Mouse (Mus musculus) liver, embryonic 16.5 days (tissue): ENCODE measurements around the gene Dao. TPM values are rescaled to one million over a fixed set of nuclear protein-coding genes. Genes with fewer than 3 reads are reported as not detected.

Experiments
- ATAC-seq: fragments of 200-750 bp; cut with Nextera tagmentation; 2 replicates; pipeline ENCODE4 v1.8.0; 2017; ENCODE audit warnings: low read depth, mild to moderate bottlenecking, moderate number of reproducible peaks, moderate library complexity
- H3K27ac ChIP-seq: fragments of 300-500 bp; sonication (generic); 2 replicates; pipeline ENCODE4 v1.5.1; 2014; ENCODE audit warnings: mild to moderate bottlenecking, low read length
- H3K27me3 ChIP-seq: fragments of 300-500 bp; sonication (generic); 2 replicates; pipeline ENCODE4 v1.6.1; 2014; ENCODE audit warnings: low read depth, low read length, mixed read lengths; ENCODE audit not compliant: control insufficient read depth, insufficient read depth
- H3K36me3 ChIP-seq: fragments of 300-500 bp; sonication (generic); 2 replicates; pipeline ENCODE4 v1.6.1; 2014; ENCODE audit warnings: mild to moderate bottlenecking; ENCODE audit not compliant: control insufficient read depth, insufficient read depth
- H3K4me1 ChIP-seq: fragments of 300-500 bp; sonication (generic); 2 replicates; pipeline ENCODE4 v1.6.1; 2014; ENCODE audit warnings: low read depth, low read length, mixed read lengths; ENCODE audit not compliant: control insufficient read depth
- H3K4me2 ChIP-seq: fragments of 300-500 bp; sonication (generic); 2 replicates; pipeline ENCODE4 v1.6.1; 2014; ENCODE audit warnings: low read depth, low read length, mixed read lengths
- H3K4me3 ChIP-seq: fragments of 300-500 bp; sonication (generic); 2 replicates; pipeline ENCODE4 v1.5.1; 2014; ENCODE audit warnings: low read depth, mild to moderate bottlenecking, low read length
- H3K9ac ChIP-seq: fragments of 300-500 bp; sonication (generic); 2 replicates; pipeline ENCODE4 v1.6.1; 2014; ENCODE audit warnings: low read depth, low read length
- H3K9me3 ChIP-seq: fragments of 300-500 bp; sonication (generic); replicated peaks from 2 replicates; pipeline ENCODE4 v1.6.1; 2016; ENCODE audit warnings: low read length; ENCODE audit not compliant: control insufficient read depth
- WGBS: fragments of 180-500 bp; shearing (Covaris S2); extraction: QIAGEN DNeasy Blood & Tissue Kit; methylation state at CpG from one replicate; pipeline ENCODE4 v1.1.7; 2014; ENCODE audit not compliant: insufficient replicate concordance; 5-methylcytosine and 5-hydroxymethylcytosine counted together
- polyA plus RNA-seq: library from polyadenylated mRNA; unstranded; fragments of >200 nt; fragmentation: Nextera tagmentation; extraction: Ambion mirVana; gene quantifications from 2 replicates; pipeline ENCODE4 v1.2.1, GENCODE M21; 2015

Gene Dao
- polyA plus RNA-seq, 1 experiment from 2014 or later: 0.21 TPM

GRCm38 (mm10) chr5:113999382-113999781 is 4.1 kb upstream of the Dao start:
- H3K4me1 ChIP-seq: peaks cover 6% of the 10 kb centered on the region
- no peaks in the 10 kb centered on the region for H3K36me3 ChIP-seq
- no peak for ATAC-seq
- H3K4me2 ChIP-seq: no peak overlapping the region
- WGBS: 12% methylated on average over 5 of the region's 5 CpGs
- H3K9me3 ChIP-seq: no peaks in the 10 kb centered on the region
- H3K4me3 ChIP-seq: no peak overlapping the region
- no peak overlapping the region for H3K9ac ChIP-seq
- no peaks in the 10 kb centered on the region for H3K27me3 ChIP-seq
- H3K27ac ChIP-seq: no peak overlapping the region

GRCm38 (mm10) chr5:114004573-114004972 is 1.1 kb downstream of the Dao start:
- no peaks in the 10 kb centered on the region for H3K27me3 ChIP-seq
- H3K9ac ChIP-seq: no peak overlapping the region
- ATAC-seq: no peak
- no peak overlapping the region for H3K4me2 ChIP-seq
- no peaks in the 10 kb centered on the region for H3K9me3 ChIP-seq
- H3K4me1 ChIP-seq: peaks cover 5% of the 10 kb centered on the region; the same call in 1 of the 2 replicates
- no peak overlapping the region for H3K27ac ChIP-seq
- no peak overlapping the region for H3K4me3 ChIP-seq
- no peaks in the 10 kb centered on the region for H3K36me3 ChIP-seq
- 72% methylated on average over 11 of the region's 11 CpGs for WGBS

- Histone ChIP-seq H3K36me3 (no peaks in the 10 kb centered on the region), H3K9me3 (no peaks in the 10 kb centered on the region), H3K27me3 (no peaks in the 10 kb centered on the region), H3K4me3 (no peak overlapping the region), H3K27ac (no peak overlapping the region), H3K9ac (no peak overlapping the region), H3K4me1 (peaks cover 5% of the 10 kb centered on the region; the same call in 1 of the 2 replicates), H3K4me2 (no peak overlapping the region)
- ATAC-seq: no peak
- 57% methylated on average over 5 of the region's 5 CpGs for WGBS
Observed at GRCm38 (mm10) chr5:114005100-114005499, 1.6 kb downstream of the Dao start.

GRCm38 (mm10) chr5:114006974-114007373 is 3.5 kb downstream of the Dao start:
- H3K27ac ChIP-seq: no peak overlapping the region
- no peaks in the 10 kb centered on the region for H3K36me3 ChIP-seq
- H3K9me3 ChIP-seq: no peaks in the 10 kb centered on the region
- peaks cover 5% of the 10 kb centered on the region; the same call in 1 of the 2 replicates for H3K4me1 ChIP-seq
- no peak overlapping the region for H3K4me2 ChIP-seq
- ATAC-seq: no peak
- H3K27me3 ChIP-seq: no peaks in the 10 kb centered on the region
- no peak overlapping the region for H3K9ac ChIP-seq
- no peak overlapping the region for H3K4me3 ChIP-seq
- WGBS: 66% methylated on average over 4 of the region's 4 CpGs

DNA sequence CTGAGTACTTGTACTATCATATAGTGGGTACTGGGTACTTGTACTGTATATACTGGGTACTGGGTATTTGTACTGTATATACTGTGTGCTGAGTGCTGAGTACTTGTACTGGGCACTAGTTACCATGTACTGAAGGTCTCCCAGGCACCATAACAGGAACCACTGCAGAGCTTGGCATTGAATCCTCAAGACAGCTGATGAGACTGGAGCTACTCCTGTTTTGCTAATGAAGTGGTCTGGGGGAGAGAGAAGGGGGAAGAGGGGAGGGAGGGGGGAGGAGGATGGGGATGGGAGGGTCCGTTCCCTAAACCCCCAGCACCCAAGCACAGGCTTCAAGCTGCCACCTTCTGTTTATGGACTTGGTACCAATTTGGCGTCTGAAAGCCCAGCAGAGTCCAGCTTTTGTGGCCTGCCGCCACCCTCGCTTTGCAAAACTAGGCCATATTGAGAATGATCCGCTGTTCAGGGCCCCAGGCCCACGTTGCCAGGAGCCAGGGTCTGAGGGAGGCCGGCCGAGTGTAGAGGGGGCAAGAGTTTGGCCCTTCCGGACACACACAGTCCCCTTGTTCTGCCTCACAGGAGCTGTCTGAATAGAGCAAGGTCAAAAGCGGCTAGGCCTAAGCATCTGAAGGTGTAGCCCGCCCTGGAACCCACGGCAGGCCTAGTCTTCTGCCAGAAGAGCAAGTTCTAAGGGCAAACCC is 4.4 kb downstream of the Dao start:
- Histone ChIP-seq H3K9ac (no peak overlapping the region), H3K4me3 (no peak overlapping the region), H3K27me3 (no peaks in the 10 kb centered on the region), H3K36me3 (no peaks in the 10 kb centered on the region), H3K4me2 (no peak overlapping the region), H3K4me1 (peaks cover 5% of the 10 kb centered on the region; the same call in 1 of the 2 replicates), H3K27ac (no peak overlapping the region), H3K9me3 (no peaks in the 10 kb centered on the region)
- no peak for ATAC-seq
- 70% methylated on average over 12 of the region's 12 CpGs for WGBS

DNA sequence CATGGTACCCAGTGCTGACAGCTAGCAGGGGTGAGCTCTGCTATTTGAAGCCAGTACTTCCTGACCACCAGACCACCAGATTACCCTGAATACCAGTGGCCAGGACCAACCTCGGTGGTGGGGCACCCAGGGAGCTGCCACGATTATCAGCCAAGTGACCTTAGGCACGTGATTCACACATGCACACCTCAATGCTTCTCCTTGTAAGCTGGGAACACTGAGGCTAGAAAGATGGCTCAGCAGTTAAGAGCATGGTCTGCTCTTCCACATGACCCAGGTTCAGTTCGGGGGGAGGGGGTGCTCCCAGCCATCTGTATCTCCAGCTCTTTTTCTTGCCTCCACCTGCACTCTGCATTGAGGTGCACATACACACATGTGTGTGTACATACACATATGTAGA is 5.5 kb downstream of the Dao start:
- H3K9ac ChIP-seq: no peak overlapping the region
- no peak overlapping the region for H3K4me2 ChIP-seq
- no peaks in the 10 kb centered on the region for H3K36me3 ChIP-seq
- H3K9me3 ChIP-seq: no peaks in the 10 kb centered on the region
- no peaks in the 10 kb centered on the region for H3K27me3 ChIP-seq
- H3K27ac ChIP-seq: no peak overlapping the region
- H3K4me1 ChIP-seq: no peaks in the 10 kb centered on the region
- ATAC-seq: no peak
- 50% methylated on average over 4 of the region's 4 CpGs for WGBS
- H3K4me3 ChIP-seq: no peak overlapping the region

DNA sequence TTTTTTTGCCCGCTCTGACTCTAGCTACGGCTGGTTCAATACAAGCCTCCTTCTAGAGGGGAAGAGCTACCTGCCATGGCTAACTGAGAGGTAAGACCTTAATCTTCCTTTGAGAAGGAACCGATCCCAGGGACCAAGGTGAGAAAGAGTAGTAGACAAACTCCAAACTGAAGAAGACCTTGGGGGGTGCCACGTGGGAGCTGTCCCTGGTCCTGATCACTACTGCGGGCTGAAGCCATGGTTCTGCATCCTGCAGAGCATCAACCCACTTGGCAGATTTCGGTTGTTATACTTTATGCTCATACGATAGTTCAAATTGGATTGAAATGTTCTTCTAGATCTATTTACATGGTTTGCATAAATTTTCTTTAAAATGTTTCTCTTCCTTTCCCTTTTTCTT is 11.6 kb downstream of the Dao start:
- no peaks in the 10 kb centered on the region for H3K4me1 ChIP-seq
- WGBS: 61% methylated on average over 7 of the region's 7 CpGs

DNA sequence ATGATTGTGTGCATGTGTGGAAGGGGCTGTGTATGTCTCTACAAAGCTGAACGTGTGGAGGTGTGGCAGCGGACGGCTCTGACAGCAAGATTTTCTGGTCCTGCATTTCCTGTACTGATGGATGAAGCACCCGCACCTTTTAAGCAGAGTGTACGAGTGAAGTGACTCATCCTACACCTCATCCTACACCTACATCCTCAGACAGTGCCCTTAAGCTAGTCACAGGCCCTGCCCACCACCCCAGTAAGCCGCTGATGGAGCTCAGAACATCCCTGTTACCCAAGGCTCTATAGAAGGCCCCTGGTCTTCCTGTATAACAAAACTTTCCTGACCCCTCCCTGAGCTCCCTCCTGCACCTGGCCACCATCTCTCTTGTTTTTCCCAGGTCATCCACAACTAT is 20.9 kb downstream of the Dao start:
- Histone ChIP-seq H3K27ac (no peak overlapping the region), H3K9me3 (no peaks in the 10 kb centered on the region), H3K4me2 (no peak overlapping the region), H3K36me3 (no peaks in the 10 kb centered on the region), H3K9ac (no peak overlapping the region), H3K27me3 (peaks cover 6% of the 10 kb centered on the region; the same call in 1 of the 2 replicates), H3K4me1 (peaks cover 2% of the 10 kb centered on the region), H3K4me3 (no peak overlapping the region)
- ATAC-seq: no peak
- WGBS: 45% methylated on average over 6 of the region's 6 CpGs

More for the DNA sequence above, 11.6 kb downstream of the Dao start:
- H3K9ac ChIP-seq: no peak overlapping the region
- ATAC-seq: no peak
- H3K4me3 ChIP-seq: no peak overlapping the region
- H3K27me3 ChIP-seq: no peaks in the 10 kb centered on the region
- H3K27ac ChIP-seq: no peak overlapping the region
- H3K4me2 ChIP-seq: no peak overlapping the region
- H3K9me3 ChIP-seq: no peaks in the 10 kb centered on the region
- no peaks in the 10 kb centered on the region for H3K36me3 ChIP-seq

DNA sequence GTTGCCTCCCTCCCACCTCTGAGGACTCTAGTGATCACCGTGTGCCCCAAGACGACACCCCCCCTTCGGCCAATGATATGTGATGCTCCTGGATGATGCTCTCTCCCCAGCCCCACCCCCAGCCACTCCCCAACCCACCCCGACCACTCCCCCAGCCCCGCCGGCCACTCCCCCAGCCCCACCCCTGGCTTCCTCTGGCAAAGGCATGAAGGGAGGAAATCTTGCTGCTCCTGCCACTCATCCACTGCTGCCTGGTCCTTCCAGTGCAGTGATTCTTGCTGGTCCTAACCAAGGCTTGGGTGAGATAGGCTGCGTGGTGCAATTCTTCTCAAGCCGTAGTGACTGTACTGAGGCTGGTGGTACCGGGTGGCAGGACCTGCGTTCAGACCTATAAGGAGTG is 21.4 kb downstream of the Dao start:
- H3K4me3 ChIP-seq: no peak overlapping the region
- WGBS: 7% methylated on average over 9 of the region's 10 CpGs
- ATAC-seq: 0 out of 2 replicates have a peak, but pooled peaks have one; percentile 12
- H3K27me3 ChIP-seq: peaks cover 6% of the 10 kb centered on the region; the same call in 1 of the 2 replicates
- no peaks in the 10 kb centered on the region for H3K36me3 ChIP-seq
- H3K27ac ChIP-seq: no peak overlapping the region
- H3K4me1 ChIP-seq: peaks cover 2% of the 10 kb centered on the region
- H3K9me3 ChIP-seq: no peaks in the 10 kb centered on the region
- H3K9ac ChIP-seq: no peak overlapping the region
- no peak overlapping the region for H3K4me2 ChIP-seq
